Mouse (Mus musculus) spleen, adult 2 months (tissue): ENCODE measurements around the gene Dgki.

Experiments used
- CTCF ChIP-seq: fragments of 200-500 bp; IDR thresholded peaks from 2 replicates; pipeline ENCODE4 v1.5.1; 2011; ENCODE audit warnings: mild to moderate bottlenecking, inconsistent platforms; ENCODE audit not compliant: insufficient read depth, insufficient read length, insufficient replicate concordance; ENCODE audit errors: extremely low read depth
- POLR2A ChIP-seq: fragments of 200-500 bp; IDR thresholded peaks from 2 replicates; pipeline ENCODE4 v1.6.1; 2011; ENCODE audit warnings: low read depth, low read length, inconsistent platforms

DNA sequence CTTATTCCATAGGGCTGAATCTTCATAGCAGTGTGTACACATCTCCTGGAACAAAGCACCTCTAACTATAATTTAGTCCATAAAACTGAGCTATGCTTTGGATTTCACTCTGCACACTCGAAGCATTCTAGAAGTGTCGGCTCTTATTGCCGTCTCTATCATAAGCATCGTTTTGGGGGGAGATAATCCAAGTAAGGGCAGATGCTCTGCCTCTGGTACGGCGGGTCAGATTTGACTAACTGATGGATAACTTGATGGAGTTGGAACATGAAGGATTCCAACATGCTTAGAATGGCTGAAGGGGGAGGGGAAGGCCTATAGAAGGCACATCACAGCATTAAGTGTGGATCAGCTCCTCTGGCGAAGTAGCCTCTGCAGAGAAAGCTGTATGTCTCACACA is 242.4 kb downstream of the Dgki start:
- no peak for TF ChIP-seq CTCF
- no peak for TF ChIP-seq POLR2A
